Mouse (Mus musculus) megakaryocyte progenitor cell, adult 5-6 weeks (primary cell): Measurements from ENCODE around the gene F3. TPM values are rescaled to one million over a fixed set of nuclear protein-coding genes. Genes with fewer than 3 reads are reported as not detected.
"Not testable (repeated sequence)": the region's sequence is repeated elsewhere in the genome, so short reads cannot be mapped to it uniquely, and the experiment has no call there.

ENCODE experiments used
- ATAC-seq: replicated peaks from 2 replicates; pipeline ENCODE4 v1.8.0; 2016; ENCODE audit warnings: mild to moderate bottlenecking, moderate TSS enrichment, inconsistent platforms; ENCODE audit not compliant: poor library complexity
- total RNA-seq, 2 experiments: library from RNA; stranded (forward) in 1 of 2; stranded (reverse) in 1 of 2; fragments of 157-497, 149-512 nt in 1 of 2; fragments of 200-1000 nt in 1 of 2; gene quantifications; 2 replicates each; pipeline versions ENCODE4 v1.2.3 to v1.2.4; 2015 to 2017

The F3 gene
- total RNA-seq, 2 experiments from 2014 or later, result 0.15 to 2.5 TPM

- no peak for ATAC-seq
Measured at GRCm38 (mm10) chr3:121737901-121738300, 14.6 kb downstream of the F3 start.

GRCm38 (mm10) chr3:121738742-121739342 lies 15.5 kb downstream of the F3 start:
- no peak for ATAC-seq

- peak; percentile 65 for ATAC-seq
Measured at GRCm38 (mm10) chr3:121739489-121740213, 16.3 kb downstream of the F3 start.

- ATAC-seq, result not testable (repeated sequence)
Measured at GRCm38 (mm10) chr3:121741186-121741848, 18.0 kb downstream of the F3 start.

- 0 out of 2 replicates have a peak, but pooled peaks have one; percentile 23 for ATAC-seq
Measured at GRCm38 (mm10) chr3:121754319-121755090, 31.2 kb downstream of the F3 start.

GRCm38 (mm10) chr3:121755152-121755551 lies 31.8 kb downstream of the F3 start:
- peak; percentile 94 for ATAC-seq

GRCm38 (mm10) chr3:121758373-121758772 lies 35.0 kb downstream of the F3 start:
- ATAC-seq, result no peak

GRCm38 (mm10) chr3:121762056-121762852 lies 38.9 kb downstream of the F3 start:
- peak; percentile 78 for ATAC-seq

- peak; percentile 51 for ATAC-seq
Measured at GRCm38 (mm10) chr3:121766048-121766447, 42.7 kb downstream of the F3 start.

GRCm38 (mm10) chr3:121766818-121767217 lies 43.5 kb downstream of the F3 start:
- peak; percentile 21 for ATAC-seq

GRCm38 (mm10) chr3:121768770-121769169 lies 45.4 kb downstream of the F3 start:
- no peak for ATAC-seq

- ATAC-seq, result peak; percentile 51
Measured at GRCm38 (mm10) chr3:121773336-121773735, 50.0 kb downstream of the F3 start.

- peak; percentile 97 for ATAC-seq
Measured at GRCm38 (mm10) chr3:121777943-121778342, 54.6 kb downstream of the F3 start.

GRCm38 (mm10) chr3:121783020-121783419 lies 59.7 kb downstream of the F3 start:
- no peak for ATAC-seq

Other genes with a start within 250 kb of the F3 start
- gene Slc44a3, start 191.1 kb upstream of the F3 start, total RNA-seq (2015), result 0.30 TPM in 1 of 2 replicates, not detected in the other
- 0.03 TPM in 1 of 2 replicates, not detected in the other for gene Slc44a3, start 191.1 kb upstream of the F3 start, total RNA-seq (2017)
- not detected in 2 replicates for gene 4930432M17Rik, start 52.8 kb upstream of the F3 start, total RNA-seq (2015)
- gene 4930432M17Rik, start 52.8 kb upstream of the F3 start, total RNA-seq (2017), result not detected in 2 replicates
- 33.2 and 39.9 TPM in 2 replicates for gene Abcd3, start 91.8 kb downstream of the F3 start, total RNA-seq (2015)
- 41.3 and 43.7 TPM in 2 replicates for gene Abcd3, start 91.8 kb downstream of the F3 start, total RNA-seq (2017)
- gene Arhgap29, start 229.0 kb downstream of the F3 start, total RNA-seq (2015), result 1.1 and 1.4 TPM in 2 replicates
- gene Arhgap29, start 229.0 kb downstream of the F3 start, total RNA-seq (2017), result 0.29 and 1.5 TPM in 2 replicates